Mouse (Mus musculus) pancreas, adult 10 weeks (tissue): ENCODE measurements around the gene Gm906. TPM values are rescaled to one million over a fixed set of nuclear protein-coding genes. Genes with fewer than 3 reads are reported as not detected.

Experiments
- polyA plus RNA-seq: library from polyadenylated mRNA; stranded (reverse); fragments of 350-450 nt; fragmentation: Illumina TruSeq; extraction: RNeasy Lipid Tissue Mini Kit (QIAGEN cat#74804); gene quantifications from one replicate; pipeline ENCODE4 v1.2.3, GENCODE M21; 2015; ENCODE audit warnings: low read depth, low replicate concordance; ENCODE audit not compliant: insufficient read depth

Gene Gm906
- not detected for polyA plus RNA-seq

GRCm38 (mm10) chr13:50250208-50250607 is at the start of gene Gm906:
Gene Gm906, minus strand, starts transcription at chr13:50250308.

Other genes starting within 250 kb of the Gm906 start
- 10.5 TPM for gene Fbxw17, start 167.6 kb upstream of the Gm906 start, polyA plus RNA-seq
- not detected for gene Gm47429, start 193.6 kb upstream of the Gm906 start, polyA plus RNA-seq
- not detected for gene Nutm2, start 217.0 kb upstream of the Gm906 start, polyA plus RNA-seq